Mouse (Mus musculus) liver, postnatal 0 days (tissue): ENCODE measurements around the gene Nfkbib.

Experiments
- CTCF ChIP-seq: sonication (generic); IDR thresholded peaks from 2 replicates; pipeline ENCODE4 v1.5.1; 2016; ENCODE audit warnings: antibody characterized with exemption, low read depth
- EP300 ChIP-seq: IDR thresholded peaks from 2 replicates; pipeline ENCODE4 v1.6.1; 2016; ENCODE audit warnings: antibody characterized with exemption, low read depth, mild to moderate bottlenecking

- TF ChIP-seq CTCF (no peak), EP300 (no peak)
Observed at GRCm38 (mm10) chr7:28766910-28767309, 402 bp downstream of the Nfkbib start.
